In the genomic region with DNA sequence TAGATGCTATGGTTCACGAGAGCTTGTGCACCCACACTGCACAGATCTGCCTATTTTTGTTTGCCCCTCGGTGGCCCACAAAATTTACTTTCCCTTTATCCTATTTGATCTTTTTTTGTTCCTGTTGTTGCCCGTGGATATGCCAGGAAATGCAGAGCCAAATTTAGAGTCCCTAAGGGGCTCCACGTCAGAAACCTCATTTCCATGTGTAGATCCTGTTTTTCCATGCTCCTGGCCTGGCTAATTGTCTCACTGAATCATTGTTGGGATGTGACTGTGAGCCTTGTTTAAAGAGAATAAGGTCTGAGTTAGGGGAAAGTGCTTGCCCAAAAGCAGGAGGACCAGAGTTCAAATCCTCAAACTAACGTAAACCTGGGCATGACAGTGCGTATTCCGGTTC, we compare ENCODE assay signal across 17 mouse cellular contexts. TPM values are rescaled to one million over a fixed set of nuclear protein-coding genes. Genes with fewer than 3 reads are reported as not detected.
A peak's percentile ranks its signal among the peaks of the same experiment; 100 is the strongest.
DNase-seq lines count a peak whose midpoint lies in the region; ATAC-seq and TF ChIP-seq lines count a peak whose summit lies in the region.
"Had no signal": no experiment of that assay in that cellular context is flagged by ENCODE, and none has a peak within 500 bp of the region (broad histone marks: within the 10 kb centered on the region; RNA-seq: fewer than 3 reads in every experiment).

No protein-coding gene starts in this region.

- no peak for ATAC-seq in embryonic facial prominence, embryonic 14.5 days (ENCODE audit: low read depth)
- no peak for ATAC-seq in hindbrain, embryonic 12.5 days (ENCODE audit: low FRiP score)
- ATAC-seq: CD4-positive, CD25-positive, alpha-beta regulatory T cell, adult 4 months; intestine, postnatal 0 days; Patski had no signal

- peaks cover 8% of the 10 kb centered on the region for H3K9me3 ChIP-seq in embryonic facial prominence, embryonic 14.5 days (ENCODE audit: control insufficient read depth, low read length)
- no peaks in the 10 kb centered on the region for H3K9me3 ChIP-seq in hindbrain, embryonic 12.5 days (replicated peaks)
- H3K9me3 ChIP-seq: forebrain, embryonic 15.5 days had no signal

- peaks cover 49% of the 10 kb centered on the region for H3K36me3 ChIP-seq in embryonic facial prominence, embryonic 14.5 days (ENCODE audit: control insufficient read depth, insufficient read depth, low read length)
- peaks cover 17% of the 10 kb centered on the region for H3K36me3 ChIP-seq in hindbrain, embryonic 12.5 days

- WGBS in embryonic facial prominence, embryonic 14.5 days, result 56% methylated on average over 7 of the region's 7 CpGs
- 69% methylated on average over 7 of the region's 7 CpGs for WGBS in hindbrain, embryonic 12.5 days

- H3K4me1 ChIP-seq in embryonic facial prominence, embryonic 14.5 days (ENCODE audit: control insufficient read depth, insufficient read depth, low read length), result peaks cover 13% of the 10 kb centered on the region
- peaks cover 31% of the 10 kb centered on the region for H3K4me1 ChIP-seq in hindbrain, embryonic 12.5 days

- no peak overlapping the region for H3K4me3 ChIP-seq in embryonic facial prominence, embryonic 14.5 days (ENCODE audit: low read depth, low read length)
- H3K4me3 ChIP-seq in hindbrain, embryonic 12.5 days, result no peak overlapping the region
- H3K4me3 ChIP-seq: forebrain, embryonic 15.5 days had no signal

- H3K9ac ChIP-seq in embryonic facial prominence, embryonic 14.5 days (ENCODE audit: low read depth, low read length), result no peak overlapping the region
- no peak overlapping the region for H3K9ac ChIP-seq in hindbrain, embryonic 12.5 days
- H3K9ac ChIP-seq: forebrain, embryonic 15.5 days; lung, embryonic 14.5 days had no signal

- no peak overlapping the region for H3K4me2 ChIP-seq in embryonic facial prominence, embryonic 14.5 days (ENCODE audit: low read depth, low read length)
- H3K4me2 ChIP-seq in hindbrain, embryonic 12.5 days (replicated peaks), result no peak overlapping the region
- H3K4me2 ChIP-seq: forebrain, embryonic 15.5 days; lung, embryonic 14.5 days had no signal

- TF ChIP-seq POLR2A in brain, embryonic 14.5 days (IDR thresholded peaks at IDR 0.05; ENCODE audit: borderline replicate concordance, extremely low read depth, insufficient read depth, insufficient read length, poor library complexity, severe bottlenecking), result no peak

- H3K27me3 ChIP-seq in embryonic facial prominence, embryonic 14.5 days (replicated peaks; ENCODE audit: control insufficient read depth, insufficient read depth, low read length), result no peaks in the 10 kb centered on the region
- H3K27me3 ChIP-seq in hindbrain, embryonic 12.5 days, result no peaks in the 10 kb centered on the region
- H3K27me3 ChIP-seq: forebrain, embryonic 15.5 days; Patski had no signal

- TF ChIP-seq CTCF in brain, embryonic 14.5 days (IDR thresholded peaks at IDR 0.05; ENCODE audit: borderline replicate concordance, extremely low read depth, insufficient read depth, insufficient read length), result no peak

- peak; percentile 17 for DNase-seq in kidney, adult 11 months
- no peak for DNase-seq in kidney, postnatal 10 days
- peak; percentile 28 for DNase-seq in brain, embryonic 14.5 days (ENCODE audit: low read depth)
- DNase-seq in embryonic facial prominence, embryonic 14.5 days (ENCODE audit: low spot score), result peak; percentile 30
- DNase-seq in urinary bladder, adult 2 months (ENCODE audit: low spot score), result no peak
- DNase-seq in urinary bladder, postnatal 36 days (ENCODE audit: low spot score in 2 of 2), result no peak
- no peak for DNase-seq in Muller cell, postnatal 12 days (ENCODE audit: inconsistent ontology term)
- DNase-seq: adrenal gland, postnatal 25 days; cerebellum, adult 11 months; gastrocnemius, postnatal 14 days; layer of hippocampus, postnatal 36 days; lung, embryonic 14.5 days had no signal

- peak overlapping the region; percentile 21; the same call in 1 of the 2 replicates for H3K27ac ChIP-seq in embryonic facial prominence, embryonic 14.5 days (replicated peaks; ENCODE audit: low read depth, low read length)
- H3K27ac ChIP-seq in hindbrain, embryonic 12.5 days, result peak overlapping the region; percentile 77; the same call in 1 of the 2 replicates

RNA-seq across cellular contexts. Expression of a gene that starts 44.4 kb away (rescaled TPM):
- 1.7 and 3.5 TPM in 2 replicates for polyA plus RNA-seq in brain, embryonic 14.5 days (2012; rRNA removed)
- polyA plus RNA-seq in embryonic facial prominence, embryonic 14.5 days (2014; fragmentation: Nextera tagmentation; extraction: Ambion mirVana), result 2.2 and 2.4 TPM in 2 replicates
- 5.9 and 6.8 TPM in 2 replicates for polyA plus RNA-seq in hindbrain, embryonic 12.5 days (2016; fragmentation: Nextera tagmentation; extraction: Ambion mirVana)
- 268 and 422 TPM in 2 replicates for polyA plus RNA-seq in urinary bladder, adult 2 months (2012; rRNA removed)
- polyA plus RNA-seq: CD4-positive, CD25-positive, alpha-beta regulatory T cell, adult 4 months had no signal

Comparison
In these comparisons a context has a peak if more than half of its experiments do, and no peak if none do; other contexts are left out.
1. DNase-seq: peak in kidney, adult 11 months (single experiment), brain, embryonic 14.5 days (single experiment) and embryonic facial prominence, embryonic 14.5 days (single experiment); none in kidney, postnatal 10 days (single experiment), urinary bladder, adult 2 months (single experiment), urinary bladder, postnatal 36 days (0 of 2) and Muller cell, postnatal 12 days (single experiment).
2. RNA of a gene that starts 44.4 kb away (polyA plus RNA-seq): 268 to 422 TPM in urinary bladder, adult 2 months; 5.9 to 6.8 TPM in hindbrain, embryonic 12.5 days, 1.7 to 3.5 TPM in brain, embryonic 14.5 days and 2.2 to 2.4 TPM in embryonic facial prominence, embryonic 14.5 days; every median in the first group is over 10 times any median in the second.